Mouse (Mus musculus): ENCODE measurements around the gene Olfr12. TPM values are rescaled to one million over a fixed set of nuclear protein-coding genes. Genes with fewer than 3 reads are reported as not detected.

Gene Olfr12
- total and polyA plus RNA-seq, 3 experiments, result not detected

GRCm38 (mm10) chr1:92657025-92657820, 39.6 kb downstream of the Olfr12 start:
- TF ChIP-seq EP300 (IDR thresholded peaks at IDR 0.05; ENCODE audit: insufficient read depth, low read depth, low read length) (no peak), CTCF (IDR thresholded peaks at IDR 0.05) (no peak), POLR2A (IDR thresholded peaks at IDR 0.05; ENCODE audit: insufficient read depth, low read depth, low read length) (no peak)
- H3K4me1 ChIP-seq (ENCODE audit: control insufficient read depth, insufficient read depth, low read length), result no peaks in the 10 kb centered on the region
- DNase-seq, result no peak
- H3K4me3 ChIP-seq, result no peak overlapping the region
- H3K27ac ChIP-seq, result no peak overlapping the region
- H3K36me3 ChIP-seq (ENCODE audit: control insufficient read depth, insufficient read depth, low read length), result no peaks in the 10 kb centered on the region
- H3K79me2 ChIP-seq (replicated peaks; ENCODE audit: control insufficient read depth, insufficient read depth, low read length), result no peaks in the 10 kb centered on the region
- intact Hi-C loops (cut with DNase I), result no loop called here
- H3K9ac ChIP-seq (ENCODE audit: low read depth, low read length), result no peak overlapping the region
- H3K27me3 ChIP-seq (ENCODE audit: control insufficient read depth, insufficient read depth, low read length), result no peaks in the 10 kb centered on the region
- 81% methylated on average over 11 of the region's 11 CpGs for WGBS

- WGBS, result 29% methylated on average over 5 of the region's 5 CpGs
- intact Hi-C loops (cut with DNase I), result no loop called here
- Histone ChIP-seq H3K9ac (ENCODE audit: low read depth, low read length) (no peak overlapping the region), H3K27ac (no peak overlapping the region), H3K4me3 (no peak overlapping the region), H3K4me1 (ENCODE audit: control insufficient read depth, insufficient read depth, low read length) (no peaks in the 10 kb centered on the region), H3K36me3 (ENCODE audit: control insufficient read depth, insufficient read depth, low read length) (no peaks in the 10 kb centered on the region), H3K27me3 (ENCODE audit: control insufficient read depth, insufficient read depth, low read length) (no peaks in the 10 kb centered on the region), H3K79me2 (replicated peaks; ENCODE audit: control insufficient read depth, insufficient read depth, low read length) (no peaks in the 10 kb centered on the region)
- TF ChIP-seq CTCF (IDR thresholded peaks at IDR 0.05) (no peak), EP300 (IDR thresholded peaks at IDR 0.05; ENCODE audit: insufficient read depth, low read depth, low read length) (no peak), POLR2A (IDR thresholded peaks at IDR 0.05; ENCODE audit: insufficient read depth, low read depth, low read length) (no peak)
- DNase-seq, result no peak
Observed at GRCm38 (mm10) chr1:92659392-92659791, 41.8 kb downstream of the Olfr12 start.

GRCm38 (mm10) chr1:92667106-92667505, 49.5 kb downstream of the Olfr12 start:
- Histone ChIP-seq H3K36me3 (ENCODE audit: control insufficient read depth, insufficient read depth, low read length) (no peaks in the 10 kb centered on the region), H3K79me2 (replicated peaks; ENCODE audit: control insufficient read depth, insufficient read depth, low read length) (no peaks in the 10 kb centered on the region), H3K27me3 (ENCODE audit: control insufficient read depth, insufficient read depth, low read length) (no peaks in the 10 kb centered on the region), H3K9ac (ENCODE audit: low read depth, low read length) (no peak overlapping the region), H3K4me1 (ENCODE audit: control insufficient read depth, insufficient read depth, low read length) (no peaks in the 10 kb centered on the region), H3K27ac (no peak overlapping the region), H3K4me3 (no peak overlapping the region)
- TF ChIP-seq CTCF (IDR thresholded peaks at IDR 0.05) (no peak), POLR2A (IDR thresholded peaks at IDR 0.05; ENCODE audit: insufficient read depth, low read depth, low read length) (no peak), EP300 (IDR thresholded peaks at IDR 0.05; ENCODE audit: insufficient read depth, low read depth, low read length) (no peak)
- 56% methylated on average over 6 of the region's 6 CpGs for WGBS
- DNase-seq, result no peak
- intact Hi-C loops (cut with DNase I), result no loop called here

GRCm38 (mm10) chr1:92669430-92669829, 51.8 kb downstream of the Olfr12 start:
- H3K79me2 ChIP-seq (replicated peaks; ENCODE audit: control insufficient read depth, insufficient read depth, low read length), result no peaks in the 10 kb centered on the region
- DNase-seq, result no peak
- H3K27ac ChIP-seq, result no peak overlapping the region
- TF ChIP-seq CTCF (IDR thresholded peaks at IDR 0.05), result no peak
- TF ChIP-seq EP300 (IDR thresholded peaks at IDR 0.05; ENCODE audit: insufficient read depth, low read depth, low read length), result no peak
- TF ChIP-seq POLR2A (IDR thresholded peaks at IDR 0.05; ENCODE audit: insufficient read depth, low read depth, low read length), result no peak
- no peaks in the 10 kb centered on the region for H3K36me3 ChIP-seq (ENCODE audit: control insufficient read depth, insufficient read depth, low read length)
- no peaks in the 10 kb centered on the region for H3K27me3 ChIP-seq (ENCODE audit: control insufficient read depth, insufficient read depth, low read length)
- no peak overlapping the region for H3K9ac ChIP-seq (ENCODE audit: low read depth, low read length)
- H3K4me1 ChIP-seq (ENCODE audit: control insufficient read depth, insufficient read depth, low read length), result no peaks in the 10 kb centered on the region
- 82% methylated on average over 3 of the region's 3 CpGs for WGBS
- intact Hi-C loops (cut with DNase I), result no loop called here
- H3K4me3 ChIP-seq, result no peak overlapping the region

GRCm38 (mm10) chr1:92671326-92671725, 53.7 kb downstream of the Olfr12 start:
- no peaks in the 10 kb centered on the region for H3K79me2 ChIP-seq (replicated peaks; ENCODE audit: control insufficient read depth, insufficient read depth, low read length)
- no peak overlapping the region for H3K9ac ChIP-seq (ENCODE audit: low read depth, low read length)
- H3K36me3 ChIP-seq (ENCODE audit: control insufficient read depth, insufficient read depth, low read length), result no peaks in the 10 kb centered on the region
- no peaks in the 10 kb centered on the region for H3K27me3 ChIP-seq (ENCODE audit: control insufficient read depth, insufficient read depth, low read length)
- DNase-seq, result no peak
- H3K4me3 ChIP-seq, result no peak overlapping the region
- H3K4me1 ChIP-seq (ENCODE audit: control insufficient read depth, insufficient read depth, low read length), result no peaks in the 10 kb centered on the region
- TF ChIP-seq CTCF (IDR thresholded peaks at IDR 0.05) (no peak), POLR2A (IDR thresholded peaks at IDR 0.05; ENCODE audit: insufficient read depth, low read depth, low read length) (no peak), EP300 (IDR thresholded peaks at IDR 0.05; ENCODE audit: insufficient read depth, low read depth, low read length) (no peak)
- WGBS, result 69% methylated on average over 4 of the region's 4 CpGs
- intact Hi-C loops (cut with DNase I), result no loop called here
- H3K27ac ChIP-seq, result no peak overlapping the region

Other genes starting within 250 kb of the Olfr12 start
- 1,000 to 10,000 TPM in 1 of 2 experiments, 100 to 1,000 TPM in 1; 856 to 1,030 TPM for gene Ndufa10, start 143.9 kb upstream of the Olfr12 start, total RNA-seq (2021)
- gene Ndufa10, start 143.9 kb upstream of the Olfr12 start, polyA plus RNA-seq (2012; rRNA removed), result 558 and 706 TPM in 2 replicates
- not detected for gene Olfr1416, start 132.7 kb upstream of the Olfr12 start, total RNA-seq (2021)
- gene Olfr1416, start 132.7 kb upstream of the Olfr12 start, polyA plus RNA-seq (2012; rRNA removed), result not detected in 2 replicates
- not detected for gene Olfr1415, start 121.7 kb upstream of the Olfr12 start, total RNA-seq (2021)
- gene Olfr1415, start 121.7 kb upstream of the Olfr12 start, polyA plus RNA-seq (2012; rRNA removed), result not detected in 2 replicates
- not detected for gene Olfr1414, start 99.1 kb upstream of the Olfr12 start, total RNA-seq (2021)
- gene Olfr1414, start 99.1 kb upstream of the Olfr12 start, polyA plus RNA-seq (2012; rRNA removed), result not detected in 2 replicates
- gene Olfr1413, start 46.5 kb upstream of the Olfr12 start, total RNA-seq (2021), result not detected
- gene Olfr1413, start 46.5 kb upstream of the Olfr12 start, polyA plus RNA-seq (2012; rRNA removed), result not detected in 2 replicates
- gene Olfr1412, start 32.0 kb upstream of the Olfr12 start, total RNA-seq (2021), result not detected
- not detected in 2 replicates for gene Olfr1412, start 32.0 kb upstream of the Olfr12 start, polyA plus RNA-seq (2012; rRNA removed)
- gene Olfr1411, start 23.4 kb upstream of the Olfr12 start, total RNA-seq (2021), result not detected
- gene Olfr1411, start 23.4 kb upstream of the Olfr12 start, polyA plus RNA-seq (2012; rRNA removed), result not detected in 2 replicates
- not detected for gene Olfr1410, start 12.0 kb upstream of the Olfr12 start, total RNA-seq (2021)
- gene Olfr1410, start 12.0 kb upstream of the Olfr12 start, polyA plus RNA-seq (2012; rRNA removed), result not detected in 2 replicates
- 100 to 1,000 TPM; 215 to 241 TPM for gene Cops9, start 24.2 kb downstream of the Olfr12 start, total RNA-seq (2021)
- 144 and 181 TPM in 2 replicates for gene Cops9, start 24.2 kb downstream of the Olfr12 start, polyA plus RNA-seq (2012; rRNA removed)
- not detected for gene Otos, start 31.1 kb downstream of the Olfr12 start, total RNA-seq (2021)
- not detected in 2 replicates for gene Otos, start 31.1 kb downstream of the Olfr12 start, polyA plus RNA-seq (2012; rRNA removed)
- gene Gpc1, start 213.9 kb downstream of the Olfr12 start, total RNA-seq (2021), result 100 to 1,000 TPM; 428 to 505 TPM
- 249 and 279 TPM in 2 replicates for gene Gpc1, start 213.9 kb downstream of the Olfr12 start, polyA plus RNA-seq (2012; rRNA removed)

All from heart, adult 2 months (tissue).